Mouse (Mus musculus) G1E (cell line): ENCODE measurements around the gene Akap13.

Experiments
- CTCF ChIP-seq: IDR thresholded peaks from 2 replicates; pipeline ENCODE4 v1.5.1; 2012; ENCODE audit warnings: low read depth, low read length, inconsistent platforms, mixed read lengths
- GATA1 ChIP-seq: IDR thresholded peaks from 2 replicates; pipeline ENCODE4 v1.6.1; 2012; ENCODE audit warnings: borderline replicate concordance, low read length, inconsistent platforms, mixed read lengths
- TAL1 ChIP-seq: conservative IDR thresholded peaks from 2 replicates; pipeline ENCODE4 v1.6.1; 2012; ENCODE audit warnings: low read depth, low read length, inconsistent platforms, mixed read lengths

DNA sequence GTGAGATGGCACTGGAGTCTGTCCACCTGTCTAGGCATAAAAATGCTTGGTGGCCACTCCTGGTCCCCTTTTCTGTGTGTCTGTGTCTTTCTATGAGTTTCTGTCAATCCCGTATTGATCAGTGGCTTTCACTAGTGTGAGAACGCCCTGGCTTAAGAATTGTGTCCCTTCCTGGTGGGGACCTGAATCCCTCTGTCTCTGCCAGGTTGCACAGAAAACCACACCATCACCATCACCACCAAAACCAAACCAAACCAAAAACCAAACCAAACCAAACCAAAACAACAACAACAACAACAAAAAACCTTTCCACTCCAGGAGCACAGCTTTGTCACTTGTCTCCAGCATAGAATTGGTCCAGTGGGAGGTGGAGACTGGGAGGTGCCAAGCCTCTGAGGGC lies 337.8 kb downstream of the Akap13 start:
- TF ChIP-seq GATA1 (no peak), CTCF (no peak), TAL1 (no peak)
